Mouse (Mus musculus) CH12.LX (cell line): ENCODE measurements around the gene Ifnl3. TPM values are rescaled to one million over a fixed set of nuclear protein-coding genes. Genes with fewer than 3 reads are reported as not detected.
"Not testable (repeated sequence)": the region's sequence is repeated elsewhere in the genome, so short reads cannot be mapped to it uniquely, and the experiment has no call there.

Experiments
- DNase-seq: peaks from one replicate; pipeline ENCODE4 v3.0.0-alpha.2; 2013; ENCODE audit errors: extremely low read depth
- H3K27ac ChIP-seq: 2 replicates; pipeline ENCODE4 v1.5.1; 2012; ENCODE audit warnings: low read depth, mild to moderate bottlenecking, control low read depth, moderate library complexity; ENCODE audit not compliant: insufficient read depth
- H3K27me3 ChIP-seq: replicated peaks from 2 replicates; pipeline ENCODE3; 2012; ENCODE audit warnings: inconsistent platforms
- H3K36me3 ChIP-seq, 2 experiments: replicated peaks in 1 of 2; 2 replicates each; pipeline versions ENCODE3 to v1.6.1; 2012; ENCODE audit warnings: inconsistent platforms in 1 of 2, low read length in 1 of 2, mild to moderate bottlenecking in 1 of 2, mixed read lengths in 1 of 2, moderate library complexity in 1 of 2; ENCODE audit not compliant: control insufficient read depth in 1 of 2, insufficient read depth in 1 of 2
- H3K4me1 ChIP-seq, 2 experiments: 2 replicates each; pipeline ENCODE4 v1.6.1; 2012; ENCODE audit warnings: inconsistent platforms in 1 of 2, moderate library complexity in 1 of 2; ENCODE audit not compliant: insufficient read depth in 2 of 2, control insufficient read depth in 1 of 2
- H3K4me2 ChIP-seq: 2 replicates; pipeline ENCODE4 v1.6.1; 2012; ENCODE audit warnings: low read depth, mild to moderate bottlenecking, control low read depth; ENCODE audit not compliant: poor library complexity, insufficient read depth, severe bottlenecking
- H3K4me3 ChIP-seq, 3 experiments: fragments of 150-350 bp in 1 of 3; sonication (generic) in 1 of 3; replicated peaks in 1 of 3; 2 replicates each; pipeline versions ENCODE3 to v1.5.1; 2011 to 2012; ENCODE audit warnings: low read depth in 2 of 3, low read length in 2 of 3, mild to moderate bottlenecking in 2 of 3, moderate library complexity in 2 of 3, control low read depth in 1 of 3, improper control_type of control experiment in 1 of 3, inconsistent platforms in 1 of 3, mixed read lengths in 1 of 3; ENCODE audit not compliant: poor library complexity in 1 of 3
- H3K79me2 ChIP-seq: replicated peaks from 2 replicates; pipeline ENCODE4 v1.6.1; 2012; ENCODE audit warnings: mild to moderate bottlenecking, moderate library complexity; ENCODE audit not compliant: control insufficient read depth, poor library complexity, insufficient read depth, severe bottlenecking; ENCODE audit errors: extremely low read depth
- H3K9ac ChIP-seq: 2 replicates; pipeline ENCODE4 v1.6.1; 2012; ENCODE audit warnings: low read depth, mild to moderate bottlenecking, control low read depth, moderate library complexity; ENCODE audit not compliant: insufficient read depth
- H3K9me3 ChIP-seq: replicated peaks from 2 replicates; pipeline ENCODE3; 2012; ENCODE audit warnings: low read length, inconsistent platforms, mixed read lengths
- CHD1 ChIP-seq: IDR thresholded peaks from 2 replicates; pipeline ENCODE4 v1.6.1; 2012; ENCODE audit warnings: low read depth, low read length, improper control_type of control experiment, inconsistent platforms
- CTCF ChIP-seq, 2 experiments: IDR thresholded peaks in 1 of 2; conservative IDR thresholded peaks in 1 of 2; 2 replicates each; pipeline ENCODE4 v1.5.1; 2011 to 2012; ENCODE audit warnings: low read depth in 2 of 2, low read length in 2 of 2, improper control_type of control experiment in 1 of 2, inconsistent platforms in 1 of 2, mild to moderate bottlenecking in 1 of 2, moderate library complexity in 1 of 2
- E2F4 ChIP-seq: IDR thresholded peaks from 2 replicates; pipeline ENCODE4 v1.6.1; 2011; ENCODE audit warnings: low read depth, low read length, improper control_type of control experiment; ENCODE audit not compliant: insufficient replicate concordance
- ELF1 ChIP-seq: IDR thresholded peaks from 2 replicates; pipeline ENCODE4 v1.6.1; 2014; ENCODE audit warnings: low read depth, mild to moderate bottlenecking, inconsistent platforms, low read length, improper control_type of control experiment
- IRF4 ChIP-seq: IDR thresholded peaks from 2 replicates; pipeline ENCODE4 v1.6.1; 2014; ENCODE audit warnings: low read depth, mild to moderate bottlenecking, inconsistent platforms, low read length, improper control_type of control experiment
- MAZ ChIP-seq: IDR thresholded peaks from 2 replicates; pipeline ENCODE4 v1.6.1; 2012; ENCODE audit warnings: low read depth, mild to moderate bottlenecking, inconsistent platforms, low read length, improper control_type of control experiment, moderate library complexity
- MEF2A ChIP-seq: IDR thresholded peaks from 2 replicates; pipeline ENCODE4 v1.6.1; 2014; ENCODE audit warnings: low read depth, mild to moderate bottlenecking, inconsistent platforms, low read length, improper control_type of control experiment, borderline replicate concordance
- MYC ChIP-seq: IDR thresholded peaks from 2 replicates; pipeline ENCODE4 v1.6.1; 2011; ENCODE audit warnings: low read depth, mild to moderate bottlenecking, improper control_type of control experiment, low read length
- NELFE ChIP-seq: IDR thresholded peaks from 2 replicates; pipeline ENCODE4 v1.6.1; 2011; ENCODE audit warnings: low read depth, low read length, improper control_type of control experiment
- PAX5 ChIP-seq: IDR thresholded peaks from 2 replicates; pipeline ENCODE4 v1.6.1; 2012; ENCODE audit warnings: low read length, inconsistent platforms, mixed read lengths
- POLR2A ChIP-seq: IDR thresholded peaks from 2 replicates; pipeline ENCODE4 v1.6.1; 2011; ENCODE audit warnings: low read depth, mild to moderate bottlenecking, improper control_type of control experiment, low read length
- POLR2AphosphoS2 ChIP-seq: IDR thresholded peaks from 2 replicates; pipeline ENCODE4 v1.6.1; 2011; ENCODE audit warnings: low read depth, low read length, improper control_type of control experiment
- RAD21 ChIP-seq: IDR thresholded peaks from 2 replicates; pipeline ENCODE4 v1.6.1; 2011; ENCODE audit warnings: low read depth, mild to moderate bottlenecking, low read length, improper control_type of control experiment, moderate library complexity
- RCOR1 ChIP-seq: conservative IDR thresholded peaks from 2 replicates; pipeline ENCODE4 v1.6.1; 2012; ENCODE audit warnings: low read depth, mild to moderate bottlenecking, inconsistent platforms, low read length, improper control_type of control experiment
- SMC3 ChIP-seq: IDR thresholded peaks from 2 replicates; pipeline ENCODE4 v1.6.1; 2011; ENCODE audit warnings: low read depth, low read length, improper control_type of control experiment
- TBP ChIP-seq: conservative IDR thresholded peaks from 2 replicates; pipeline ENCODE4 v1.6.1; 2011; ENCODE audit warnings: low read depth, low read length, improper control_type of control experiment
- USF1 ChIP-seq: IDR thresholded peaks from 2 replicates; pipeline ENCODE4 v1.6.1; 2014; ENCODE audit warnings: low read depth, mild to moderate bottlenecking, inconsistent platforms, low read length, improper control_type of control experiment
- ZKSCAN1 ChIP-seq: IDR thresholded peaks from 2 replicates; pipeline ENCODE4 v1.6.1; 2012; ENCODE audit warnings: low read depth, inconsistent platforms, low read length, improper control_type of control experiment, borderline replicate concordance
- ZMIZ1 ChIP-seq: IDR thresholded peaks from 2 replicates; pipeline ENCODE4 v1.6.1; 2012; ENCODE audit warnings: low read depth, mild to moderate bottlenecking, inconsistent platforms, low read length, improper control_type of control experiment
- dilution Hi-C: fragments of 300-500 bp; cut with MboI; formaldehyde crosslinking; loops from 2 replicates; pipeline ENCODE4 v1.14.3; 2020; ENCODE audit warnings: low sequenced_read_pairs; ENCODE audit not compliant: extremely low pct_unique_long_range_greater_than_20kb, extremely low pct_ligation_motif_present
- in situ Hi-C: fragments of 300-500 bp; cut with MboI; formaldehyde crosslinking; loops from 3 replicates; pipeline ENCODE4 v1.14.3; 2019; ENCODE audit warnings: low sequenced_read_pairs, low pct_ligation_motif_present, low pct_unique_long_range_greater_than_20kb, mixed read lengths
- polyA plus RNA-seq: library from polyadenylated mRNA; unstranded; fragments of >175 nt; gene quantifications from 2 replicates; pipeline ENCODE4 v1.2.1, GENCODE M21; 2012; ENCODE audit warnings: low read depth; ENCODE audit not compliant: insufficient read length
- total RNA-seq, 2 experiments: library from RNA; depleted of rRNA; stranded (reverse); fragments of 300-350 nt in 1 of 2; fragments of >200 nt in 1 of 2; gene quantifications; 2 replicates each; pipeline ENCODE4 v1.2.3; 2012 to 2014

The Ifnl3 gene
- total RNA-seq (2012; rRNA removed) (not detected in 2 replicates), total RNA-seq (2014; rRNA removed) (not detected in 2 replicates), polyA plus RNA-seq (not detected in 2 replicates)

- H3K79me2 ChIP-seq, H3K27ac ChIP-seq, H3K4me1 ChIP-seq, H3K4me3 ChIP-seq, H3K9ac ChIP-seq, H3K9me3 ChIP-seq, DNase-seq, H3K36me3 ChIP-seq, dilution Hi-C loops, H3K4me2 ChIP-seq, in situ Hi-C loops: not testable (repeated sequence)
- peaks cover 24% of the 10 kb centered on the region for H3K27me3 ChIP-seq
Measured at GRCm38 (mm10) chr7:28522536-28522935, at the start of gene Ifnl3. Gene Ifnl3, plus strand, starts transcription at chr7:28522836.

- Histone ChIP-seq H3K9ac (no peak overlapping the region), H3K79me2 (no peaks in the 10 kb centered on the region)
- dilution Hi-C loops: no loop called here
- TF ChIP-seq CTCF (conservative IDR thresholded peaks at IDR 0.05 in 1 of 2, IDR thresholded peaks at IDR 0.05 in 1 of 2; ENCODE audit: low read depth in 2 of 2, low read length in 2 of 2) (peak in 1 of 2 experiments; percentile 38; a peak in 2 of 4 replicates), USF1 (no peak), RAD21 (peak; percentile 32), MYC (no peak), TBP (no peak), PAX5 (no peak), SMC3 (peak; percentile 45), POLR2A (no peak), ZMIZ1 (no peak)
- TF ChIP-seq, all 38 proteins: peak for 3
- H3K27ac ChIP-seq: no peak overlapping the region
- peaks cover 7% of the 10 kb centered on the region for H3K27me3 ChIP-seq
- no peak for DNase-seq
- H3K4me2 ChIP-seq: no peak overlapping the region
- peaks cover 9 to 15% of the 10 kb centered on the region in 2 experiments; a peak in 3 of 4 replicates for H3K4me1 ChIP-seq
- in situ Hi-C loops: no loop called here
- no peaks in the 10 kb centered on the region for H3K36me3 ChIP-seq
- no peak overlapping the region for H3K4me3 ChIP-seq
- H3K9me3 ChIP-seq: peaks cover 2% of the 10 kb centered on the region
Measured at GRCm38 (mm10) chr7:28476191-28476590, 46.4 kb upstream of the Ifnl3 start.

DNA sequence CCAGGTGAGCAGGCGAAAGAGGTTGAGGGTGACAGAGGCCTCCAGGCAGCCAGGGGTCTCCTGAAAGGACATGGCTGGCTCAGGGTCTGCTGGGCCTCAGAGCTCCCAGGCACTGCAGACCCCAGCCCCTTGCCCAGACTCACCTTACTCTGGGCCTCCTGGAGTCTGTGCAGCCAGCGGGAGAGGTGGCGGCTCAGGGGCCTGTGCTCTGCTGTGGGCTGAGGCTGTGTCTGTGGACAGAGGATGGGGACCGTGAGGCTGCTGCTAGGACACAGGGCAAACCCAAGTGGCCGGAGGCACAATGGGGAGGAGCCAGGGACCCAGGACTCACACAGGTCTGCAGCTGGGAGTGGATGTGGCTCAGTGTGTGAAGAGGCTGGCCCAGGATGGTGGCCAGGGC lies 45.3 kb upstream of the Ifnl3 start:
- Histone ChIP-seq H3K4me2 (no peak overlapping the region), H3K4me1 (peaks cover 9 to 15% of the 10 kb centered on the region in 2 experiments; a peak in 3 of 4 replicates), H3K9ac (no peak overlapping the region), H3K27me3 (peaks cover 11% of the 10 kb centered on the region), H3K9me3 (peaks cover 2% of the 10 kb centered on the region), H3K27ac (no peak overlapping the region), H3K4me3 (no peak overlapping the region), H3K79me2 (no peaks in the 10 kb centered on the region), H3K36me3 (no peaks in the 10 kb centered on the region)
- dilution Hi-C loops: no loop called here
- in situ Hi-C loops: no loop called here
- no peak for TF ChIP-seq CTCF (conservative IDR thresholded peaks at IDR 0.05 in 1 of 2, IDR thresholded peaks at IDR 0.05 in 1 of 2; ENCODE audit: low read depth in 2 of 2, low read length in 2 of 2)
- no peak for TF ChIP-seq ZKSCAN1
- TF ChIP-seq RCOR1: no peak
- no peak for TF ChIP-seq IRF4
- TF ChIP-seq CHD1: no peak
- no peak for TF ChIP-seq USF1
- TF ChIP-seq MEF2A: no peak
- TF ChIP-seq RAD21: no peak
- no peak for TF ChIP-seq NELFE
- no peak for TF ChIP-seq E2F4
- no peak for TF ChIP-seq POLR2AphosphoS2
- no peak for TF ChIP-seq MAZ
- TF ChIP-seq ELF1: no peak
- no peak for DNase-seq
